Comparison of ENCODE assay signal across 8 mouse cellular contexts in the genomic region with DNA sequence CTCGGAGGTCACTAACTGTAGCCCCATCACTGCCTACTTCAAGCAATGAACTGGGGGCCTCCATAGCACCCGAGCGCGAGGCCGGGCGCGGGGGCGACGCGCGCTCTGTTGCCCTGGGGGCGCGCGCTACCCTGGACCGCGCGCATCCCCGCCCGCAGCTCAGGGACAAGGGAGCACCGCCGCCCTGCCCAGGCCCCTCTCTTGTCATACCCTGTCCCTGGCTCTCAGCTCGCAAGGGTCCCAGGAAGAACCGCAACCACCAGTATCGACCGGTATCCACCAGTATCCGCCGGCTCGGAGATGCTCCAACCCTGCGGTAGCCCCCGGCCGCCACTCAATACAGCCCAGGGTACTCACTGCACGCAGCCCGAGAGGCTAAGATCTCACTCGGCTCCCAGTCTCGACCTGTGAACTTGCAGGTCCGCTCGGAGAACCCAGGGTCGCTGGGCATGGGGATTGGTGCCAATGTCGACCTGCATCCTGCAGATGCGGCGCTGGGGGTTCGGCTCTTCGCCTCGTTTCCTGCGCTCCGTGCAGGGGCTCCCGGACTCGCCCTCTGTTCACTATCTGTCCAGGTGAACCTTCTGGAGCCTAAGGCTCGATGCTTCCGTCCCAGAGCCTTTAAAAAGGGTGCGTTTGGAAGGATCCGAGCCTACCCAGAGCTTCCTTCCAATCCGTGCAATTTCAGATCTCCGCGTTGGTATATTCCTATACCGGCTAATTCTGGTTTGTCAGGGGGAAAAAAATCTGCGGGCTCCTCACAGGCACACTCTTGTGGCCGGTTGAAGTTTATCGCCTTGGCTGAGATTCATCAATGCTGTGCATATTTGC. TPM values are rescaled to one million over a fixed set of nuclear protein-coding genes. Genes with fewer than 3 reads are reported as not detected.
DNase-seq lines count a peak whose midpoint lies in the region; ATAC-seq and TF ChIP-seq lines count a peak whose summit lies in the region.

A gene (minus strand): TSS at position 632 of the 831 bp plus-strand sequence.

- H3K9ac ChIP-seq in heart, embryonic 15.5 days = peak within 1 kb of the TSS; percentile 45; the same call in 1 of the 2 replicates
- H3K9ac ChIP-seq in liver, embryonic 15.5 days = no peak within 1 kb of the TSS; the same call in 1 of the 2 replicates

- H3K36me3 ChIP-seq in C2C12 (ENCODE audit: control insufficient read depth, insufficient read depth) = no peaks in the 10 kb centered on the region
- no peaks in the 10 kb centered on the region for H3K36me3 ChIP-seq in heart, embryonic 15.5 days
- H3K36me3 ChIP-seq in liver, embryonic 15.5 days (replicated peaks) = no peaks in the 10 kb centered on the region

- no peak within 1 kb of the TSS for H3K27ac ChIP-seq in heart, embryonic 15.5 days
- H3K27ac ChIP-seq in liver, embryonic 15.5 days (replicated peaks) = no peak within 1 kb of the TSS

- H3K4me3 ChIP-seq in C2C12 (ENCODE audit: insufficient read depth, poor library complexity, severe bottlenecking) = peak within 1 kb of the TSS; percentile 12
- peak within 1 kb of the TSS; percentile 56 for H3K4me3 ChIP-seq in heart, embryonic 15.5 days
- H3K4me3 ChIP-seq in liver, embryonic 15.5 days (replicated peaks) = peak within 1 kb of the TSS; percentile 44

- H3K27me3 ChIP-seq in C2C12 (ENCODE audit: control insufficient read depth, insufficient read depth, insufficient read length) = peaks cover 12% of the 10 kb centered on the region
- H3K27me3 ChIP-seq in heart, embryonic 15.5 days = peaks cover 30% of the 10 kb centered on the region
- H3K27me3 ChIP-seq in liver, embryonic 15.5 days = peaks cover 34% of the 10 kb centered on the region

- H3ac ChIP-seq in C2C12 (ENCODE audit: control insufficient read depth, insufficient read length, low read depth) = peak within 1 kb of the TSS; percentile 30

- H3K4me1 ChIP-seq in heart, embryonic 15.5 days (replicated peaks) = peaks cover 15% of the 10 kb centered on the region
- 0 out of 2 replicates have a peak, but pooled peaks cover 9% of the 10 kb centered on the region for H3K4me1 ChIP-seq in liver, embryonic 15.5 days (replicated peaks)

- H3K4me2 ChIP-seq in heart, embryonic 15.5 days = peak within 1 kb of the TSS; percentile 96
- H3K4me2 ChIP-seq in liver, embryonic 15.5 days = peak within 1 kb of the TSS; percentile 64

- peak; percentile 69 for DNase-seq in R1 (ENCODE audit: low read depth, low spot score)
- DNase-seq in embryo, embryonic 10.5 days (ENCODE audit: low spot score) = peak; percentile 86
- DNase-seq in kidney, postnatal 4 days = peak; percentile 28 to 45
- DNase-seq in right cerebral cortex, adult 2 months (ENCODE audit: low spot score in 2 of 2) = peak; percentile 58 to 64
- no peak for DNase-seq in B cell, adult 2 months

- H3K9me3 ChIP-seq in heart, embryonic 15.5 days (replicated peaks) = no peaks in the 10 kb centered on the region
- H3K9me3 ChIP-seq in liver, embryonic 15.5 days (replicated peaks) = no peaks in the 10 kb centered on the region

- no peaks in the 10 kb centered on the region for H3K79me2 ChIP-seq in C2C12 (ENCODE audit: control insufficient read depth, insufficient read depth)

- no peaks in the 10 kb centered on the region for H3K79me3 ChIP-seq in C2C12 (ENCODE audit: low read depth)

- peak; percentile 45 for ATAC-seq in heart, embryonic 15.5 days (replicated peaks; ENCODE audit: insufficient number of reproducible peaks, insufficient read depth, low FRiP score, low read depth)
- ATAC-seq in liver, embryonic 15.5 days (ENCODE audit: insufficient read depth) = no peak

- TF ChIP-seq CTCF in C2C12 (IDR thresholded peaks at IDR 0.05; ENCODE audit: control insufficient read depth, insufficient read depth, insufficient read length) = no peak

- under 1% methylated on average over 59 of the region's 59 CpGs for WGBS in heart, embryonic 15.5 days
- 1% methylated on average over 58 of the region's 59 CpGs for WGBS in liver, embryonic 15.5 days (ENCODE audit: insufficient replicate concordance)

TF ChIP-seq in C2C12, 6 proteins besides CTCF, POLR2A, EP300 and RAD21:
- no peak for TF ChIP-seq FOSL1 (IDR thresholded peaks at IDR 0.05; ENCODE audit: insufficient read depth, low read length, poor library complexity, severe bottlenecking)
- TF ChIP-seq USF1 (IDR thresholded peaks at IDR 0.05; ENCODE audit: low read depth) = no peak
- TF ChIP-seq MYOD1 (IDR thresholded peaks at IDR 0.05; ENCODE audit: control insufficient read depth, insufficient read length, low read depth) = no peak
TF ChIP-seq in C2C12: peak in this region for 0.

RNA-seq across cellular contexts. Expression of the gene that starts here (rescaled TPM):
- polyA plus RNA-seq in C2C12 (2012; fragmentation: generic; extraction: Trizol) = 0.02 TPM
- 0.05 and 0.14 TPM in 2 replicates for polyA plus RNA-seq in heart, embryonic 15.5 days (2015; fragmentation: Nextera tagmentation; extraction: Ambion mirVana)
- polyA plus RNA-seq in liver, embryonic 15.5 days (2015; fragmentation: Nextera tagmentation; extraction: Ambion mirVana) = not detected in 2 replicates

Comparison
In these comparisons a context has a peak if more than half of its experiments do, and no peak if none do; other contexts are left out.
1. Peak in ATAC-seq, H3K4me3 ChIP-seq, H3K9ac ChIP-seq and H3K4me2 ChIP-seq in heart, embryonic 15.5 days; RNA of the gene not detected or under 1 TPM.
2. DNase-seq: peak in R1 (single experiment), embryo, embryonic 10.5 days (single experiment), kidney, postnatal 4 days (2 of 2) and right cerebral cortex, adult 2 months (2 of 2); none in B cell, adult 2 months (0 of 2).
3. Peak in every context shown above with its lines, with median percentiles within 50 percentile points of each other: H3K4me3 ChIP-seq.